Mouse (Mus musculus) lung, adult 2 months (tissue): ENCODE measurements around the gene Gm5414.

Experiments used
- CTCF ChIP-seq: fragments of 200-500 bp; IDR thresholded peaks from 2 replicates; pipeline ENCODE4 v1.5.1; 2011; ENCODE audit warnings: mild to moderate bottlenecking, low read length, control low read depth; ENCODE audit not compliant: insufficient read depth
- POLR2A ChIP-seq: fragments of 200-500 bp; IDR thresholded peaks from 2 replicates; pipeline ENCODE4 v1.6.1; 2011; ENCODE audit warnings: low read depth, mild to moderate bottlenecking, control low read depth, low read length, borderline replicate concordance; ENCODE audit errors: extremely low read depth

GRCm38 (mm10) chr15:101599123-101599522 lies 28.9 kb downstream of the Gm5414 start:
- no peak for TF ChIP-seq POLR2A
- TF ChIP-seq CTCF: no peak
